Mouse (Mus musculus) lung, embryonic 14.5 days (tissue): ENCODE measurements around the gene Foxp3. TPM values are rescaled to one million over a fixed set of nuclear protein-coding genes. Genes with fewer than 3 reads are reported as not detected.

Source experiments
- ATAC-seq: fragments of 200-750 bp; cut with Nextera tagmentation; 2 replicates; pipeline ENCODE4 v1.8.0; 2017; ENCODE audit warnings: mild to moderate bottlenecking, moderate TSS enrichment, moderate library complexity; ENCODE audit not compliant: insufficient read depth
- DNase-seq: peaks from one replicate; pipeline ENCODE4 v3.0.0-alpha.2; 2015
- H3K27ac ChIP-seq: fragments of 300-500 bp; sonication (generic); 2 replicates; pipeline ENCODE4 v1.5.1; 2014; ENCODE audit warnings: low read depth, mild to moderate bottlenecking, moderate library complexity
- H3K27me3 ChIP-seq: fragments of 300-500 bp; sonication (generic); 2 replicates; pipeline ENCODE4 v1.6.1; 2014; ENCODE audit warnings: low read length, control low read depth; ENCODE audit not compliant: insufficient read depth
- H3K36me3 ChIP-seq: fragments of 300-500 bp; sonication (generic); 2 replicates; pipeline ENCODE4 v1.6.1; 2014; ENCODE audit warnings: control low read depth; ENCODE audit not compliant: insufficient read depth
- H3K4me1 ChIP-seq: fragments of 300-500 bp; sonication (generic); 2 replicates; pipeline ENCODE4 v1.6.1; 2014; ENCODE audit warnings: antibody characterized with exemption, control low read depth; ENCODE audit not compliant: insufficient read depth
- H3K4me2 ChIP-seq: fragments of 300-500 bp; sonication (generic); 2 replicates; pipeline ENCODE4 v1.6.1; 2014; ENCODE audit warnings: mild to moderate bottlenecking
- H3K4me3 ChIP-seq: fragments of 300-500 bp; sonication (generic); 2 replicates; pipeline ENCODE4 v1.5.1; 2014; ENCODE audit warnings: low read depth, low read length
- H3K9ac ChIP-seq: fragments of 300-500 bp; sonication (generic); 2 replicates; pipeline ENCODE4 v1.6.1; 2014
- H3K9me3 ChIP-seq: fragments of 300-500 bp; sonication (generic); 2 replicates; pipeline ENCODE4 v1.6.1; 2016; ENCODE audit warnings: low read depth, low read length, control low read depth
- CTCF ChIP-seq: IDR thresholded peaks from 2 replicates; pipeline ENCODE4 v1.5.1; 2016; ENCODE audit warnings: antibody characterized with exemption, low read depth
- WGBS: fragments of 180-500 bp; shearing (Covaris S2); extraction: QIAGEN DNeasy Blood & Tissue Kit; methylation state at CpG from one replicate; pipeline ENCODE4 v1.1.7; 2014; 5-methylcytosine and 5-hydroxymethylcytosine counted together
- polyA plus RNA-seq: library from polyadenylated mRNA; unstranded; fragments of >200 nt; fragmentation: Nextera tagmentation; extraction: Ambion mirVana; gene quantifications from 2 replicates; pipeline ENCODE4 v1.2.1, GENCODE M21; 2014

Foxp3 gene
- polyA plus RNA-seq, 1 experiment from 2014 or later = not detected

GRCm38 (mm10) chrX:7595371-7595770 lies 21.9 kb downstream of the Foxp3 start:
- no peak for TF ChIP-seq CTCF
- Histone ChIP-seq H3K36me3 (peaks cover 14% of the 10 kb centered on the region; the same call in 1 of the 2 replicates), H3K4me1 (no peaks in the 10 kb centered on the region), H3K9ac (no peak overlapping the region), H3K9me3 (no peaks in the 10 kb centered on the region), H3K4me2 (no peak overlapping the region), H3K4me3 (no peak overlapping the region), H3K27me3 (no peaks in the 10 kb centered on the region), H3K27ac (no peak overlapping the region)
- 68% methylated on average over 9 of the region's 9 CpGs for WGBS
- ATAC-seq = no peak
- DNase-seq = no peak

DNA sequence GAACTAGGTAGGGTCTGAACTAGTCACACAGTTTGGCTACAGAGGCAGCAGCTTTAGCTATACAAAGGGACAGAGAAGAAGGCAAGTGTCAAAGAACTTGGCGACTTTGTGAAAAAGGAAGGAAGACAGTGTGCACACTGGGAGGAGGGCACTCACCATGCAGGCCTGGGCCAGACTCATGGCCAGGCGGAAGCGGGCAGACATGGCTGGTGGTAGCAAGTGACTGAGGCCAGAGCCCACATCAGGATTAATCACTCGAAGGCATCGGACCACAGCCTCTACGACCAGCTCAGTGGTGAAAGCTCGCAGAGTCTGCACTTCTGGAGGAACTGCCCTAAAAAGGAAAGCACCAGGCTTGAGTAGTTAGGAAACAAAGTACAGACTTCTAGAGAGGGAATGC lies 30.6 kb downstream of the Foxp3 start:
- Histone ChIP-seq H3K36me3 (peaks cover 8% of the 10 kb centered on the region; the same call in 1 of the 2 replicates), H3K4me2 (peak overlapping the region; percentile 62), H3K9me3 (no peaks in the 10 kb centered on the region), H3K4me1 (no peaks in the 10 kb centered on the region), H3K27ac (no peak overlapping the region), H3K4me3 (no peak overlapping the region), H3K9ac (no peak overlapping the region), H3K27me3 (no peaks in the 10 kb centered on the region)
- DNase-seq (no peak), ATAC-seq (no peak)
- WGBS = 81% methylated on average over 7 of the region's 7 CpGs
- no peak for TF ChIP-seq CTCF

GRCm38 (mm10) chrX:7604879-7605574 lies 31.6 kb downstream of the Foxp3 start, which contains the start of gene Ccdc22:
Ccdc22 (minus strand) TSS chrX:7605517.
- peak within 1 kb of the TSS; percentile 45 for H3K4me3 ChIP-seq
- H3K27ac ChIP-seq = 0 out of 2 replicates have a peak within 1 kb of the TSS, but pooled peaks have one; percentile 30
- H3K4me2 ChIP-seq = peak within 1 kb of the TSS; percentile 62
- H3K4me1 ChIP-seq = no peaks in the 10 kb centered on the region
- ATAC-seq (peak; percentile 98), DNase-seq (peak; percentile 95)
- no peaks in the 10 kb centered on the region for H3K27me3 ChIP-seq
- H3K9ac ChIP-seq = peak within 1 kb of the TSS; percentile 54
- TF ChIP-seq CTCF = no peak
- 17% methylated on average over 28 of the region's 28 CpGs for WGBS
- H3K36me3 ChIP-seq = no peaks in the 10 kb centered on the region
- H3K9me3 ChIP-seq = no peaks in the 10 kb centered on the region

DNA sequence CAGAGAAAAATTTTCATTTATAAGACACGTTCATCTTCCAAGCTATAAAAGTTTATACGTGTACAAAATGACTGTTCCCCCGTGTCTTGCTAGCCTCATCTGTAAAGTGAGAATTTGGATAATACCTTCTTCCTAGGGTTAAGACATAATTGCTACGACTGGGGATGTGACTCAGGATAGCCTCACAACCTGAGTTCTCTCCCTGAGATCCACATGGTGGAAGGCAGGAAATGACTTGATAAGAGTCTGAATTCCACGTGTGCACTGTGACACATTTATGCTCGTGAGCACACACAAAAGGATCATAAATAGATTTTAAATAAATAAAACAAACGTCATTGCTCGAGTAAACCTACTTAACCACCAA lies 32.1 kb downstream of the Foxp3 start:
- no peak for DNase-seq
- Histone ChIP-seq H3K9me3 (no peaks in the 10 kb centered on the region), H3K4me2 (peak overlapping the region; percentile 62), H3K27ac (no peak overlapping the region), H3K36me3 (no peaks in the 10 kb centered on the region), H3K4me3 (no peak overlapping the region), H3K9ac (no peak overlapping the region), H3K4me1 (no peaks in the 10 kb centered on the region), H3K27me3 (no peaks in the 10 kb centered on the region)
- no peak for TF ChIP-seq CTCF
- WGBS = 35% methylated on average over 8 of the region's 8 CpGs
- peak; percentile 36; the same call in 1 of the 2 replicates for ATAC-seq

- Histone ChIP-seq H3K27ac (no peak within 1 kb of the TSS), H3K9me3 (no peaks in the 10 kb centered on the region), H3K9ac (no peak within 1 kb of the TSS), H3K4me3 (no peak within 1 kb of the TSS), H3K4me2 (no peak within 1 kb of the TSS), H3K36me3 (no peaks in the 10 kb centered on the region), H3K4me1 (no peaks in the 10 kb centered on the region), H3K27me3 (no peaks in the 10 kb centered on the region)
- no peak for DNase-seq
- WGBS = 69% methylated on average over 6 of the region's 6 CpGs
- no peak for ATAC-seq
- TF ChIP-seq CTCF = no peak
Observed at GRCm38 (mm10) chrX:7606783-7607182, 33.3 kb downstream of the Foxp3 start, which contains the start of gene Cacna1f. Cacna1f (plus strand) TSS chrX:7607083.

GRCm38 (mm10) chrX:7610035-7610434 lies 36.6 kb downstream of the Foxp3 start:
- no peaks in the 10 kb centered on the region for H3K27me3 ChIP-seq
- no peaks in the 10 kb centered on the region for H3K4me1 ChIP-seq
- peak overlapping the region; percentile 20 for H3K9ac ChIP-seq
- DNase-seq (no peak), ATAC-seq (no peak)
- no peak overlapping the region for H3K27ac ChIP-seq
- no peaks in the 10 kb centered on the region for H3K36me3 ChIP-seq
- no peak for TF ChIP-seq CTCF
- H3K4me2 ChIP-seq = peak overlapping the region; percentile 66
- peak overlapping the region; percentile 35 for H3K4me3 ChIP-seq
- 18% methylated on average over 21 of the region's 21 CpGs for WGBS
- H3K9me3 ChIP-seq = no peaks in the 10 kb centered on the region

GRCm38 (mm10) chrX:7610536-7611258 lies 37.3 kb downstream of the Foxp3 start:
- Histone ChIP-seq H3K27ac (no peak overlapping the region), H3K9me3 (no peaks in the 10 kb centered on the region), H3K4me2 (peak overlapping the region; percentile 66), H3K36me3 (no peaks in the 10 kb centered on the region), H3K4me1 (no peaks in the 10 kb centered on the region), H3K4me3 (peak overlapping the region; percentile 35), H3K9ac (peak overlapping the region; percentile 20), H3K27me3 (no peaks in the 10 kb centered on the region)
- DNase-seq = peak; percentile 5
- 17% methylated on average over 26 of the region's 26 CpGs for WGBS
- no peak for TF ChIP-seq CTCF
- no peak; the same call in 1 of the 2 replicates for ATAC-seq
